Mouse (Mus musculus): ENCODE results near the gene Socs2. TPM values are rescaled to one million over a fixed set of nuclear protein-coding genes. Genes with fewer than 3 reads are reported as not detected.

The Socs2 gene
- polyA plus RNA-seq, 1 experiment from 2014 or later: 19.4 TPM

- Histone ChIP-seq H3K4me1 (replicated peaks; ENCODE audit: control insufficient read depth, insufficient read depth, low read length) (no peaks in the 10 kb centered on the region), H3K4me2 (no peak overlapping the region), H3K9ac (ENCODE audit: low read depth, low read length) (no peak overlapping the region), H3K9me3 (ENCODE audit: control insufficient read depth, low read length) (no peaks in the 10 kb centered on the region), H3K36me3 (ENCODE audit: control insufficient read depth, insufficient read depth, low read length) (no peaks in the 10 kb centered on the region), H3K27me3 (replicated peaks; ENCODE audit: control insufficient read depth, insufficient read depth, low read length) (no peaks in the 10 kb centered on the region), H3K4me3 (ENCODE audit: low read depth, low read length) (no peak overlapping the region), H3K27ac (ENCODE audit: low read depth, low read length) (no peak overlapping the region)
- 84% methylated on average over 7 of the region's 7 CpGs for WGBS
- no peak for ATAC-seq (replicated peaks; ENCODE audit: low FRiP score)
- no peak for DNase-seq (ENCODE audit: low spot score)
Observed at GRCm38 (mm10) chr10:95356711-95357110, 60.3 kb downstream of the Socs2 start.

GRCm38 (mm10) chr10:95355678-95356268 lies 61.2 kb downstream of the Socs2 start:
- ATAC-seq (replicated peaks; ENCODE audit: low FRiP score) (no peak), DNase-seq (ENCODE audit: low spot score) (no peak)
- no peak overlapping the region for H3K4me2 ChIP-seq
- no peaks in the 10 kb centered on the region for H3K36me3 ChIP-seq (ENCODE audit: control insufficient read depth, insufficient read depth, low read length)
- no peak overlapping the region for H3K9ac ChIP-seq (ENCODE audit: low read depth, low read length)
- 39% methylated on average over 6 of the region's 6 CpGs for WGBS
- no peak overlapping the region for H3K27ac ChIP-seq (ENCODE audit: low read depth, low read length)
- H3K27me3 ChIP-seq (replicated peaks; ENCODE audit: control insufficient read depth, insufficient read depth, low read length): no peaks in the 10 kb centered on the region
- H3K4me1 ChIP-seq (replicated peaks; ENCODE audit: control insufficient read depth, insufficient read depth, low read length): no peaks in the 10 kb centered on the region
- H3K4me3 ChIP-seq (ENCODE audit: low read depth, low read length): no peak overlapping the region
- no peaks in the 10 kb centered on the region for H3K9me3 ChIP-seq (ENCODE audit: control insufficient read depth, low read length)

DNA sequence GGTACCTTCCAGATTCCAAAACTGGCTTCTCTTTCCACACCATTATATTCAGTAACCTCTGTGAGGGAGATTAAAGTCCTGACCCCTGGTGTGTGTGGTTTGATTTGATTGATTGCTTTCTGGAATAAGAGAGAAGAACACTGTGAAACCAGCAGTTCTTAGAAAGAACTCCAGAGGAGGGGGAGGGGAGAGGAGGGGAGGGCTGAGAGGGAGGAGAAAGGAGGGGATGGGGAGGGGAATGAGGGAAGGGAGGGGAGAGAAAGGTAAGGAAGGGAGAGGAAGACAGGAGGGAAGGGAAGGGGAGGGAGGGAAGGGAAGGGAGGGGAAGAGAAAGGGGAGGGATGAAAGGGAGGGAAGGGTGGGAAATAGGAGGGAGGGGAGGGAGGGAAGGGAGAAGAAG lies 62.3 kb downstream of the Socs2 start:
- H3K4me2 ChIP-seq: no peak overlapping the region
- ATAC-seq (replicated peaks; ENCODE audit: low FRiP score) (no peak), DNase-seq (ENCODE audit: low spot score) (no peak)
- H3K9me3 ChIP-seq (ENCODE audit: control insufficient read depth, low read length): no peaks in the 10 kb centered on the region
- H3K36me3 ChIP-seq (ENCODE audit: control insufficient read depth, insufficient read depth, low read length): no peaks in the 10 kb centered on the region
- no peak overlapping the region for H3K27ac ChIP-seq (ENCODE audit: low read depth, low read length)
- no peaks in the 10 kb centered on the region for H3K4me1 ChIP-seq (replicated peaks; ENCODE audit: control insufficient read depth, insufficient read depth, low read length)
- H3K9ac ChIP-seq (ENCODE audit: low read depth, low read length): no peak overlapping the region
- H3K4me3 ChIP-seq (ENCODE audit: low read depth, low read length): no peak overlapping the region
- no peaks in the 10 kb centered on the region for H3K27me3 ChIP-seq (replicated peaks; ENCODE audit: control insufficient read depth, insufficient read depth, low read length)

- ATAC-seq (replicated peaks; ENCODE audit: low FRiP score): no peak
- H3K4me1 ChIP-seq (replicated peaks; ENCODE audit: control insufficient read depth, insufficient read depth, low read length): no peaks in the 10 kb centered on the region
- DNase-seq (ENCODE audit: low spot score): no peak
Observed at GRCm38 (mm10) chr10:95354047-95354446, 62.9 kb downstream of the Socs2 start.

GRCm38 (mm10) chr10:95348457-95348856 lies 68.5 kb downstream of the Socs2 start:
- no peaks in the 10 kb centered on the region for H3K4me1 ChIP-seq (replicated peaks; ENCODE audit: control insufficient read depth, insufficient read depth, low read length)
- H3K27ac ChIP-seq (ENCODE audit: low read depth, low read length): no peak overlapping the region
- no peak overlapping the region for H3K4me3 ChIP-seq (ENCODE audit: low read depth, low read length)
- no peaks in the 10 kb centered on the region for H3K27me3 ChIP-seq (replicated peaks; ENCODE audit: control insufficient read depth, insufficient read depth, low read length)
- no peak overlapping the region for H3K4me2 ChIP-seq
- ATAC-seq (replicated peaks; ENCODE audit: low FRiP score): no peak
- 77% methylated on average over 3 of the region's 3 CpGs for WGBS
- no peak for DNase-seq (ENCODE audit: low spot score)
- no peaks in the 10 kb centered on the region for H3K9me3 ChIP-seq (ENCODE audit: control insufficient read depth, low read length)
- H3K36me3 ChIP-seq (ENCODE audit: control insufficient read depth, insufficient read depth, low read length): no peaks in the 10 kb centered on the region
- no peak overlapping the region for H3K9ac ChIP-seq (ENCODE audit: low read depth, low read length)

More at GRCm38 (mm10) chr10:95354047-95354446, 62.9 kb downstream of the Socs2 start:
- Histone ChIP-seq H3K27ac (ENCODE audit: low read depth, low read length) (no peak overlapping the region), H3K4me3 (ENCODE audit: low read depth, low read length) (no peak overlapping the region), H3K9me3 (ENCODE audit: control insufficient read depth, low read length) (no peaks in the 10 kb centered on the region), H3K36me3 (ENCODE audit: control insufficient read depth, insufficient read depth, low read length) (no peaks in the 10 kb centered on the region), H3K27me3 (replicated peaks; ENCODE audit: control insufficient read depth, insufficient read depth, low read length) (no peaks in the 10 kb centered on the region), H3K4me2 (no peak overlapping the region), H3K9ac (ENCODE audit: low read depth, low read length) (no peak overlapping the region)
- WGBS: 82% methylated on average over 6 of the region's 6 CpGs

GRCm38 (mm10) chr10:95347776-95348175 lies 69.2 kb downstream of the Socs2 start:
- 90% methylated on average over 3 of the region's 3 CpGs for WGBS
- no peak overlapping the region for H3K4me3 ChIP-seq (ENCODE audit: low read depth, low read length)
- H3K27ac ChIP-seq (ENCODE audit: low read depth, low read length): no peak overlapping the region
- H3K36me3 ChIP-seq (ENCODE audit: control insufficient read depth, insufficient read depth, low read length): no peaks in the 10 kb centered on the region
- ATAC-seq (replicated peaks; ENCODE audit: low FRiP score) (no peak), DNase-seq (ENCODE audit: low spot score) (no peak)
- H3K4me2 ChIP-seq: no peak overlapping the region
- no peaks in the 10 kb centered on the region for H3K27me3 ChIP-seq (replicated peaks; ENCODE audit: control insufficient read depth, insufficient read depth, low read length)
- no peaks in the 10 kb centered on the region for H3K4me1 ChIP-seq (replicated peaks; ENCODE audit: control insufficient read depth, insufficient read depth, low read length)
- no peak overlapping the region for H3K9ac ChIP-seq (ENCODE audit: low read depth, low read length)
- H3K9me3 ChIP-seq (ENCODE audit: control insufficient read depth, low read length): no peaks in the 10 kb centered on the region

DNA sequence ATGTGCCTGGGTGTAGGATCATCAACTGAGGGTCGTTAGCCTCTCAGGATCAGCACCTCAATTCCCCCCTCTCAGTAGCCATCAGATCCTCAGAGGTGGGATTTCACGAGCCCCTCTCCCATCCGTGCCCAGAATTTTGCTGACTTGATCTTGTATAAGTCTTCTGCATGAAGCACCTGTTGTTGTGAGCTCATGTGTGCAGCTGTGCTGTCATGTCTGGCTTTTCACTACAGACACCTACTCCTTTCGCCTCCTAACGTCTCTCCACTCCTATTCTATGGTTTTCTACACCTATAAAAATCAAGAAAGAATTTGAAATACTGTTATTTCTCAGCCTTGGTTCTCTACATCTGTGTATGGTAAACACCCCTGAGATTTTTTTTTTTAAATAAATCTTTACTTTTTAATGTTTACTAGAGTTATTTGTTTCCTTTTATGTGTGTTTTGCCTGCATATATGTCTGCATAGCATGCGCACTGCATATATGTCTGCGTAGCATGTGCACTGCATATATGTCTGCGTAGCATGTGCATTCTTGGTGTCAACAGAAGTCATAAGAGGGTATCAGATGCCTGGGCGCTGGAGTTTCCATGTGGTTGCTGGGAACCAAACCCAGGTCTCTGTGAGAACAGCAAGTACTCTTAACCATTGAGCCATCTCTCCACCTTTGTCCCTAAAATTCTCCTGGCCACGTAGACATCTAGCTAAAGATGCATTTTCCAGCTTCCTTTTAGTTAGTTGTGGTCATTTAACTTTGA lies 74.0 kb downstream of the Socs2 start:
- Histone ChIP-seq H3K4me1 (replicated peaks; ENCODE audit: control insufficient read depth, insufficient read depth, low read length) (no peaks in the 10 kb centered on the region), H3K9ac (ENCODE audit: low read depth, low read length) (no peak overlapping the region), H3K4me2 (no peak overlapping the region), H3K9me3 (ENCODE audit: control insufficient read depth, low read length) (no peaks in the 10 kb centered on the region), H3K4me3 (ENCODE audit: low read depth, low read length) (no peak overlapping the region), H3K36me3 (ENCODE audit: control insufficient read depth, insufficient read depth, low read length) (no peaks in the 10 kb centered on the region), H3K27ac (ENCODE audit: low read depth, low read length) (no peak overlapping the region), H3K27me3 (replicated peaks; ENCODE audit: control insufficient read depth, insufficient read depth, low read length) (no peaks in the 10 kb centered on the region)
- 79% methylated on average over 10 of the region's 10 CpGs for WGBS
- DNase-seq (ENCODE audit: low spot score) (no peak), ATAC-seq (replicated peaks; ENCODE audit: low FRiP score) (no peak)

DNA sequence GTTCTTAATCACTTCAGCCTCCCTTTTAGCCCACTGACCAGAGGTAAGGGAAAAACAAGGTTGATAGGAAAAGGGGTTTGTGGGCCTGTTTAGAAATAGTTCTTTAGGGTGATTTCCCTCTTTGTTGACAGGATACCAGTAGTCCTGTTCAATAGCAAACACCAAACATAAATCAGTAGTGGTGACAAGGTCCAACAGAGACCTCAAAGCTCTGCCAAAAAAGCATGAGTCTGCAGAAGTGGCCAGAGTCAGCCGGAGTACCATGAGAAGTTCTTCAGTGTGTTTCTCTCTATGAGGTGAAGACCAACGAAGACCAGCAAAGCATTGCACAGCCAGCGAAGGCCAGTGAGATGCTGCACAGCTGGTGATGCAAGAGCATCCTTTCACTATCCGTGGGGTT lies 76.3 kb downstream of the Socs2 start:
- no peak for DNase-seq (ENCODE audit: low spot score)
- ATAC-seq (replicated peaks; ENCODE audit: low FRiP score): no peak
- no peak overlapping the region for H3K9ac ChIP-seq (ENCODE audit: low read depth, low read length)
- H3K36me3 ChIP-seq (ENCODE audit: control insufficient read depth, insufficient read depth, low read length): no peaks in the 10 kb centered on the region
- H3K4me1 ChIP-seq (replicated peaks; ENCODE audit: control insufficient read depth, insufficient read depth, low read length): no peaks in the 10 kb centered on the region
- H3K27me3 ChIP-seq (replicated peaks; ENCODE audit: control insufficient read depth, insufficient read depth, low read length): no peaks in the 10 kb centered on the region
- H3K9me3 ChIP-seq (ENCODE audit: control insufficient read depth, low read length): no peaks in the 10 kb centered on the region
- no peak overlapping the region for H3K27ac ChIP-seq (ENCODE audit: low read depth, low read length)
- H3K4me3 ChIP-seq (ENCODE audit: low read depth, low read length): no peak overlapping the region
- WGBS: 83% methylated on average over 4 of the region's 4 CpGs
- H3K4me2 ChIP-seq: no peak overlapping the region

GRCm38 (mm10) chr10:95337589-95337988 lies 79.4 kb downstream of the Socs2 start:
- 61% methylated on average over 5 of the region's 5 CpGs for WGBS
- no peak for ATAC-seq (replicated peaks; ENCODE audit: low FRiP score)

More at GRCm38 (mm10) chr10:95337589-95337988, 79.4 kb downstream of the Socs2 start:
- Histone ChIP-seq H3K9me3 (ENCODE audit: control insufficient read depth, low read length) (no peaks in the 10 kb centered on the region), H3K9ac (ENCODE audit: low read depth, low read length) (no peak overlapping the region), H3K4me3 (ENCODE audit: low read depth, low read length) (no peak overlapping the region), H3K4me1 (replicated peaks; ENCODE audit: control insufficient read depth, insufficient read depth, low read length) (no peaks in the 10 kb centered on the region), H3K27me3 (replicated peaks; ENCODE audit: control insufficient read depth, insufficient read depth, low read length) (no peaks in the 10 kb centered on the region), H3K27ac (ENCODE audit: low read depth, low read length) (no peak overlapping the region), H3K4me2 (no peak overlapping the region), H3K36me3 (ENCODE audit: control insufficient read depth, insufficient read depth, low read length) (no peaks in the 10 kb centered on the region)
- DNase-seq (ENCODE audit: low spot score): no peak
